Mouse (Mus musculus) cortical plate, adult 2 months (tissue): ENCODE measurements around the gene Gsto2.

Source experiments
- CTCF ChIP-seq: fragments of 200-500 bp; IDR thresholded peaks from 2 replicates; pipeline ENCODE4 v1.5.1; 2011; ENCODE audit warnings: mild to moderate bottlenecking, control low read depth, low read length; ENCODE audit not compliant: insufficient read depth; ENCODE audit errors: extremely low read depth
- POLR2A ChIP-seq: fragments of 200-500 bp; IDR thresholded peaks from 2 replicates; pipeline ENCODE4 v1.6.1; 2011; ENCODE audit warnings: mild to moderate bottlenecking, low read length, control low read depth; ENCODE audit not compliant: insufficient read depth; ENCODE audit errors: extremely low read depth

GRCm38 (mm10) chr19:47853951-47854795 is 11.2 kb upstream of the Gsto2 start:
- TF ChIP-seq POLR2A (no peak), CTCF (no peak)
